Mouse (Mus musculus) forelimb bud, embryonic 11.5 days (tissue): Measurements from ENCODE around the gene Polg2.
"Not testable (repeated sequence)": the region's sequence is repeated elsewhere in the genome, so short reads cannot be mapped to it uniquely, and the experiment has no call there.

ENCODE experiments used
- DNase-seq: peaks from one replicate; pipeline ENCODE4 v3.0.0-alpha.2; 2012; ENCODE audit warnings: low read depth, low spot score

The Polg2 gene

GRCm38 (mm10) chr11:106762139-106762799, 17.1 kb downstream of the Polg2 start:
- DNase-seq, result peak; percentile 31

- DNase-seq, result no peak
Measured at GRCm38 (mm10) chr11:106760511-106760910, 18.8 kb downstream of the Polg2 start.

- no peak for DNase-seq
Measured at GRCm38 (mm10) chr11:106759028-106759427, 20.3 kb downstream of the Polg2 start.

- DNase-seq, result no peak
Measured at GRCm38 (mm10) chr11:106755583-106755982, 23.8 kb downstream of the Polg2 start.

- DNase-seq, result no peak
Measured at GRCm38 (mm10) chr11:106753314-106753713, 26.0 kb downstream of the Polg2 start.

GRCm38 (mm10) chr11:106752103-106752502, 27.2 kb downstream of the Polg2 start:
- no peak for DNase-seq

- no peak for DNase-seq
Measured at GRCm38 (mm10) chr11:106751039-106752018, 28.0 kb downstream of the Polg2 start, which contains the start of gene Milr1. Gene Milr1 (plus strand): TSS chr11:106751226.

- no peak for DNase-seq
Measured at GRCm38 (mm10) chr11:106750121-106750751, 29.1 kb downstream of the Polg2 start, which contains the start of gene Pecam1. Gene Pecam1 (minus strand): TSS chr11:106750628.

GRCm38 (mm10) chr11:106749557-106750120, 29.7 kb downstream of the Polg2 start:
- not testable (repeated sequence) for DNase-seq

- DNase-seq, result no peak
Measured at GRCm38 (mm10) chr11:106744949-106745348, 34.4 kb downstream of the Polg2 start.

- peak; percentile 43 for DNase-seq
Measured at GRCm38 (mm10) chr11:106742388-106742841, 36.9 kb downstream of the Polg2 start.

GRCm38 (mm10) chr11:106741826-106742225, 37.5 kb downstream of the Polg2 start:
- no peak for DNase-seq

- DNase-seq, result no peak
Measured at GRCm38 (mm10) chr11:106741232-106741631, 38.1 kb downstream of the Polg2 start.

GRCm38 (mm10) chr11:106740724-106741123, 38.6 kb downstream of the Polg2 start:
- DNase-seq, result not testable (repeated sequence)

GRCm38 (mm10) chr11:106739116-106739515, 40.2 kb downstream of the Polg2 start:
- DNase-seq, result no peak

GRCm38 (mm10) chr11:106737178-106737621, 42.1 kb downstream of the Polg2 start:
- no peak for DNase-seq

- DNase-seq, result no peak
Measured at GRCm38 (mm10) chr11:106736614-106737013, 42.7 kb downstream of the Polg2 start.

GRCm38 (mm10) chr11:106730714-106731113, 48.6 kb downstream of the Polg2 start:
- DNase-seq, result no peak

GRCm38 (mm10) chr11:106729656-106730055, 49.7 kb downstream of the Polg2 start:
- no peak for DNase-seq

GRCm38 (mm10) chr11:106728402-106729366, 50.7 kb downstream of the Polg2 start:
- no peak for DNase-seq
